Mouse (Mus musculus) T-helper 2 cell (primary cell): ENCODE results near the gene Aldh3b3.

ENCODE experiments used
- in situ Hi-C: fragments of 300-600 bp; cut with MboI, MseI; formaldehyde crosslinking; loops from one replicate; pipeline ENCODE4 v1.15.1; 2025; ENCODE audit warnings: high pct_unique_total_duplicates

Gene Aldh3b3

GRCm38 (mm10) chr19:3958470-3958869 lies at the start of gene Aldh3b3:
Aldh3b3 (plus strand) TSS chr19:3958645.
- in situ Hi-C loops, result no loop called here

GRCm38 (mm10) chr19:3910206-3910605 lies 48.2 kb upstream of the Aldh3b3 start:
- in situ Hi-C loops, result no loop called here

DNA sequence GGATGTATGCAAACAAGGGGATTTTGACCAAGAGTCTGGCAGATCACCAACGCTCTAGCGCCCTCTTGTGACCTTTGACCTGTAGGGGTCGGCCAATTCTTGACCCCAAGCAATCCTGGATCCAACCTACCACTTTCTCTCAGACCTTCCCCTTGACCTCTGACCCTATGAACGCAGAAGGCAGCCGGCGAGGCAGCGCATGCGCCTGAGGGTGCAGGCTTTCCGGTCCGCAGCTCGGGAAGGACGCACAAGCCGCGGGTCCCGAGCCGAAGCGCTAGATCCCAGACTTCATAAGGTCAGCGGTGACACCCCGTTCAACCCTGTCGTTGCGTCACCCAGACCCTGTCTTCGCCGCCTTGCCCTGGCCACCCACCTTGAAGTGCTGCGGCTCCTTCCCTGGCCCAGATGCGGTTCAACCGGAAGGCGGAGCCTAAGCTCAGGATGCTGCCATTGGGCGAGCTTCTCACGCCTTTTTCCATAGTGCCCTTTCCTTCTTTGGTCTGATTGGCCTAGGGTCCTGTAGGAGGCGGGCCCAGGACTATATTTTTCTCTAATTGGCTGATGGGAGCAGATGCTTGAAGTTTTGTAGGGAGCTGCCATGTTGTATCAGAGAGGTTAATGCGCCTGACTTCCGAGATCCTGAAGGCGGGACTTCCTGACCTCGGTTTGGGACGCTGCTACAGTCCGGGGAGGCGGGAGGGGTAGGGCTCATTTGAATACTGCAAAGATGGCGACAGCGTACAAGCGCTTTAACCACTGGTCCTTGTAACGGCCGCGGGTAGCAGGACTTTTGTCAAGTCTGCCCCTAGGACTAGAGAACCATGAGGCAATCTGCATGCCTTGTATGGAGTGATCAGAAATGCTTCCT lies 45.9 kb upstream of the Aldh3b3 start, which contains the start of gene Ndufs8:
Gene Ndufs8 (minus strand): TSS at position 438 of the 868 bp plus-strand sequence.
- in situ Hi-C loops, result no loop called here

GRCm38 (mm10) chr19:3913692-3914091 lies 44.8 kb upstream of the Aldh3b3 start:
- in situ Hi-C loops, result no loop called here

GRCm38 (mm10) chr19:3914535-3914934 lies 43.9 kb upstream of the Aldh3b3 start:
- in situ Hi-C loops, result no loop called here

- in situ Hi-C loops, result no loop called here
Observed at GRCm38 (mm10) chr19:3916727-3917126, 41.7 kb upstream of the Aldh3b3 start.

DNA sequence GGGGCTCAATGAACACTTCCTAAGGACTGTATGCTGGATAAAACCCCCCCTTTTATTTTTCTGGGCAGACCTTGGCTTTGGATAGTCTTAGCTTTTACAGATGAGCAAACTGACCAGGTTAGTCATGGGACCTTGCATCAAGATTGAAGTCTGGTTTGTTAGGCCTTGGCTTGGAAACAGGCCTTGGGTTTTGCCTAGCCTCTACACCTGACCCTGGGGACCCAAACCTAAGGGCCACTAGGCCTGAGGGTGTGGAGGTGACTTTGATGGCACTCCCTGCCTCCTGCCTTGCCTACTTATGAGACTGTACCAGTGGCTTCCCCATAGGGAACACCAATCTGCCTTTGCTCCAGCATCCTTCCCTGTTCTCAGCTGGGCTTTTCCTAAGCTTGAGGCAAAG lies 38.5 kb upstream of the Aldh3b3 start:
- in situ Hi-C loops, result no loop called here

- in situ Hi-C loops, result no loop called here
Observed at GRCm38 (mm10) chr19:3922661-3923371, 35.6 kb upstream of the Aldh3b3 start.

DNA sequence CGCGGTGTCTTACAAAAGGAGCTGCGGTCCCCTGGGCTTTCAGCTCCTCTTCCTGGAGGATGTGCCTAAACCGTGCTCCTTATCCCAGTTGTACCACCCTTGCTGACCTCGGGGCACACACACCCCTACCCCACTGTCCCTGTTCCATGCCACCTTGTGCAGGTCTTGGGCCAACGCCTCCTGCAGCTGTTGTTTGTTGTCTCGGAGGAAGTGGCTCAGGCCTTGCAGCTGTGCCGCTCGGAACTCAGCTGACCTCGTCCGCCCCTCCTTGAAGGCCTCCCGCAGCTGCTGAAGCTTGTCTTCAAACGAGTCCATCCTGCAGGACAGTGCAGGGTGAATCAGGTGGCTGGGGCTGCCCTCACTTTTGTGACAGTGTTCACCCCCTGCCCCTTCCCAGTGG lies 34.9 kb upstream of the Aldh3b3 start:
- in situ Hi-C loops, result no loop called here

DNA sequence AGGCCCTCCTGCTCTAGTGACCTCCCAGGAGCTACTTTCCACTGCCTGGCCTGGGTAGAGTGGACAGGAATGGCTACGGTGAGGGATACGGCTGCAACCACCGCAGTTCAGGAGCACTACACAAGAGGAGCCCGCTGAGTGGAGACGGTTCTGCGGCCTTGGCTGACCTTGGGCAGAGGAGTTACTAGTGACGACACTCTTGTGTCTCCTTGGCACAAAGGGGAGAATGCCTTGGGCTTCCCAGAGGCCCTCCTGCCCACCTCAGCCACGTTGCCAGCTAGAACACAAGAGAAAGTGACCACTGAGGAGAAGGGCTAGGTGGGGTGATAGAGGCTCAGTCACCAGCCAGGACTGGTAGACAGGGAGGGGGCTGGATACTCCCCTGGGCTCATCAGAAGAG lies 34.3 kb upstream of the Aldh3b3 start:
- in situ Hi-C loops, result no loop called here

DNA sequence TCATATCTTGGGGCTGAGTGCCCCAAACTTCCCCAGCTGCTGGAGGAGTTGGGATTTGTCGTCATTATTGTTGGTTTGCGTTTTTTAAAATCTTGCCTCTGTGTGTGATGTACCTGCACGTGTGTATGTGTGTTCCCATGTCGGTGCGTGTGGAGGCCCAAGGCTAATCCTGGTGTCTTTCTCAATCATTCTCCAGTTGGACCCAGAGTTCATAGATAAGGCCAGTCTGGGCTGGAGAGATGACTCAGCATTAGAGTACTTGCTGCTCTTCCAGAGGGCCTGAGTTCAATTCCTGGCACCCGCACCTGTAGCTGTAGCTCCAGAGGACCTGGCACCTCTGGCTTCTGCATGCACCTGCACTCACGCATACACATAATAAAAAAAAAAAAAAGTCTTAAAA lies 33.6 kb upstream of the Aldh3b3 start:
- in situ Hi-C loops, result no loop called here

- in situ Hi-C loops, result no loop called here
Observed at GRCm38 (mm10) chr19:3925859-3926258, 32.6 kb upstream of the Aldh3b3 start.

DNA sequence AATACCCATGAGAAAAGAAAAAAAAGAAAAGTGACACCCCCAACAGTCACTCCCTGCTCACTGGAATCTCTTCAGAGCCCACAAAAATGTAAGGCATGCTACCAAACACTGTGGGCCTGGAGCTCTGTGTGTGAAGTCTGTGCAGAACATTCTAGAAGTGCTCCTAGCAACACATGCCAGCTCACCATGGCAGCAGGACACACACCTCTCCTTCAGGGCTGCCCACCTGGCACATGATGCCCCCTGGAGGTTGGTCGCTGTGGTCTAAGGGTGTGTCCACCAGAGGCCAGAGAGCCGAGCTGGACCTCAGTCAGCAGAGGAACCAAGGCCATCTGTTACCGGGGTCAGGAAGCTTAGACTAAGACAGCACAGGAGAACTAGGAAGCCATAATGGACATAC lies 32.2 kb upstream of the Aldh3b3 start:
- in situ Hi-C loops, result no loop called here

- in situ Hi-C loops, result no loop called here
Observed at GRCm38 (mm10) chr19:3926685-3927084, 31.8 kb upstream of the Aldh3b3 start.

- in situ Hi-C loops, result no loop called here
Observed at GRCm38 (mm10) chr19:3927989-3928388, 30.5 kb upstream of the Aldh3b3 start.

GRCm38 (mm10) chr19:3928779-3929178 lies 29.7 kb upstream of the Aldh3b3 start:
- in situ Hi-C loops, result no loop called here

DNA sequence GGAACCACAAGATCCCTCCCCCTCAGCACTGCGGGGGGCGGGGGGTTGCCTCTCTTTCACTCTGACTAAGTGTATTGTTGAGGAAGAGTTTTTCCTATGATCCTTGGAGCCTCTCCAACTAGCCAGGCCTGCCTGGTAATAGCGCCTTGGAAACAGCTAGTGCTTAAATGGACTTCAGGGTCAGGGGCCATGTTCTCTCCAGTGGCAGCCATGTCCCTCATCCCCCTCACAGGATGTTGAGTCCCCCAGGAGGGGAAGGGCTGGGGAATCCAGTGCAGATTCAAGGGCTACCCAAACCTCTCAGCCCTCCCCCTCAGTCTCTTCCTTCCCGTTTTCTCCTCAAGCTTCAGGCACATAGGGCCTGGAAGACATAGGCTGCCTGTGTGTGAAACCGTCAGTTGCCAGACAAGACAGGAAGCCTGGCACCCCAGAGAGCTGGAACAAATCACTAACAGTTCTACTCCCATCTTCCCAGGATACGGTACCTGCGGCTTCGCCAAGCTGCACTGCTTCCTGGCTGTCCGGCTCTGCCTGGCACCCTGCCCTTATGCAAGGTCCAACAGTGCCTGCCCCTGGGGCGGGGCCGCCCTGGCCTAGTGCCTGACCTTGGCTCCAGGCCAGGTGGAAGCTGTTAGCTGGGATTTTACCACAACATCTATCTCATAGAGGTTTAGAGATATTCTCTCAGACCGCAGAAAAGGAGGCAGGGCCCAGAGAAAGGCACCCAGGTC lies 29.1 kb upstream of the Aldh3b3 start, which contains the start of gene Aldh3b1:
Gene Aldh3b1 (minus strand): TSS at position 598 of the 731 bp plus-strand sequence.
- in situ Hi-C loops, result no loop called here

DNA sequence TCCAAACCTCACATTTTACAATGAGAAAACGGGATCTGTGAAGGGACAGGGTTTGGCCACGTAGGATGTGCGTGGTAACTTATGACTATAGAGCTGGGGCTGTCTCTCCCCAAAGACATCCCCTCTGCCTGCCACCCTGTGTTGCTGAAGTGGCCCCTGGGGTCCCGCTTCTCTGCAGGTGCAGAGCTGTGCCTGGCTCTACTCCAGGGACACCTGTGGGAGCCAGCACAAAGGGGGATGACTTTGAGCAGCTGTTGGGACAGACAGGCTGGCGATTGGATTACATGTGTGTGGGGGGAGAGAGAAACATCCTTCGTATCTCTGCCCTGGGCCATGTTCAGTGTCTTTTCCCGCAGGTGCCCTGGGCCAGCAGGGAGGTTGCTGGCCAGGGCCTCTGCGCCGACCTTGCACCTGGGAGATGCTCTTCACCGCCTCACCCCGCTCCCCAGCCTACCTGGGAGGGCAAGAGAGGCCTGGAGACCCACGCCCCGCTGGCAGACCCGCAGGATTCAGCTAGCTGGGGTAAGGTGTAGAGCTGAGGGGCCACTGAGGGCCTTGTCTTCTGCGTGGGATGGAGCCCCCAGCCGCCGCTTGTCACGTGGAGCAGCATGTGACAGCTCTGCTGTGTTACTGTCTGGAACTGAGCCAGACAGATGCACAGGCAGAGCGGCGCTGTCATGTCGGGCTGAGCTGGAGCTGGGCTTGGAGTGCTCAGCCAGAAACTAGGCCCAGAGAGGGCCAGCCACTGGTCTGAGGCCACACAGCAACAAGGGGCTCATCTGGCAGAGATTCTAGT lies 28.0 kb upstream of the Aldh3b3 start:
- in situ Hi-C loops, result no loop called here

DNA sequence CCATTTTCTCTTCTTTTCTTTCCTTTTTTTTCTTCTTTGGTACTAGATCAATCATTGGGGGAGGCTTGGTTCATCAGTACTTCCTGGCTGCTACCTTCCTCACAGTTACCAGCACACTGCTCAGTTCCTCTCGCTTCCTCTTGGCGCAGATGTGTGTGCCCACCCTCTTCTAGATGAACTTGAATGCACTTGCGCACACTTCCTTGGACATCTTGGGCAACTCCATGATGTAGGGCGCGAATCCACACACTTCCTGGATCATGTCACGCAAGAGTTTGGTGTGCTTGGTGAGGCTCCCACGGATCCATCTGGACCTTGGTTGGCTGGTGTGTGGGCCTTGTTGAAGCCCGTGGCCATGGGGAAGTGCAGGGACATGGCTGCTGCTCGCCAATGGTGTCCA lies 26.7 kb upstream of the Aldh3b3 start:
- in situ Hi-C loops, result no loop called here

DNA sequence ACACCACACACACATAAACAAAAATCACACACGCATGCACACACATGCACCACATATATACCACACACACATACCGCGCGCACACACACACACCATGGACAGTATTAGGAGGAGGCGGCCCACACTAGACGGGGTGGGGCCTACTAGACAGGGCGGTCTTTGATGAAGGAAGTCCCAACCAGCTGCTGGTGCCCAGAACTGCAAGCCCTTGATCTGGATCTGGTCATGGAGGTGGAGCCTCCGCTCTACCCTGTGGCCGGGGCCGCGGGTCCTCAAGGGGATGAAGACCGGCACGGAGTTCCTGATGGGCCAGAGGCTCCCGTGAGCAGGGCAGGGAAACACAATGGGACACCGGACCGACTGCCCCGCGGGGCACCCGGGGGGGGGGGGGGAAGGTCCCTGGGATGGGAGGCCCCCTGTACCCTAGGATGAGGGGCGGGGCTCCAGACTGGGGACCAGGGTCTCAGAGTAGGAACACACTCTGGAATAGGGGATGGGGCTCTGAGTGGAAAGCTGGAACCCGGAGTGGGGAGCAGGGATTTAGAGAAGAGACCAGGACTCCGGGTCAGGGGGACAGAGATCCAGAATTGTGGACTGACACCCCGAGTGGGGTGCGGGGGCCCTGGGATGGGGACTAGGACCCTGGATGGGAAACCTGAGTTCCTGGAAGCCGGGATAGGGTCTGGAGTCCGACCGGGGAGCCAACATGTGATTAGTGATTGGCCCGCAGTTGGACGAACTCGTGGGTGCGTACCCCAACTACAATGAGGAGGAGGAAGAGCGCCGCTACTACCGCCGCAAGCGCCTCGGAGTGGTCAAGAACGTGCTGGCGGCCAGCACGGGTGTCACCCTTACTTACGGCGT lies 23.2 kb upstream of the Aldh3b3 start, which contains the start of gene Unc93b1:
Gene Unc93b1 (plus strand): TSS at position 155 of the 864 bp plus-strand sequence.
- in situ Hi-C loops, result no loop called here
